ENCODE assay signal across 22 mouse cellular contexts in the genomic region with DNA sequence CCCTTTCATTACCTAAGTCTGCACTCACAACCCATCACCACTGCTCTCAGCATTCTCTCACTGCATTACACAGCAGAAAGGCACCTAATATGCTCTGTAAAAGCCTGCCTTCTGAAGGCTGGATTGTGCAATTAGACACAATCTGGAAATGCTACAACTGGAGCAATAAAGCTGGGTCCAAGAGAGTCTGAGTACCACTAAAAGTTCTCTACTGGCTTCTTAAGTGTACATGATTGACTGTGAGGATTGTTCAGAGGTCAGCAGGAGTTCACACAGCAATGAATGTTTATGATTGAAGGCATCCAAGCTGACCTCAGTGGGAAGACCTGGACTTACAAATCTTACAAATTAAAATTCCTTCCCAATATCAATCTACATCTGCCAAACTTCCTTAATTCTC.
"Had no signal": no experiment of that assay in that cellular context is flagged by ENCODE, and none has a peak within 500 bp of the region (broad histone marks: within the 10 kb centered on the region; RNA-seq: fewer than 3 reads in every experiment).

No protein-coding gene starts in this region.

- H3K36me3 ChIP-seq: liver, embryonic 15.5 days; lung, embryonic 15.5 days; midbrain, embryonic 10.5 days; midbrain, embryonic 12.5 days; neural tube, embryonic 12.5 days had no signal

- H3K4me1 ChIP-seq: liver, embryonic 15.5 days; lung, embryonic 15.5 days; midbrain, embryonic 10.5 days; midbrain, embryonic 12.5 days; neural tube, embryonic 12.5 days had no signal

- H3K9ac ChIP-seq: liver, embryonic 15.5 days; liver, postnatal 0 days; lung, embryonic 15.5 days; midbrain, embryonic 12.5 days; neural tube, embryonic 12.5 days had no signal

- H3K4me3 ChIP-seq: liver, embryonic 15.5 days; lung, embryonic 15.5 days; midbrain, embryonic 10.5 days; midbrain, embryonic 12.5 days; myocyte; neural tube, embryonic 12.5 days had no signal

- H3K9me3 ChIP-seq: liver, embryonic 15.5 days; lung, embryonic 15.5 days; midbrain, embryonic 10.5 days; midbrain, embryonic 12.5 days; neural tube, embryonic 12.5 days had no signal

- ATAC-seq: liver, postnatal 0 days; lung, postnatal 0 days; midbrain, embryonic 16.5 days had no signal

- H3K27ac ChIP-seq: liver, embryonic 15.5 days; lung, embryonic 15.5 days; macrophage; midbrain, embryonic 10.5 days; midbrain, embryonic 12.5 days; neural tube, embryonic 12.5 days had no signal

- DNase-seq: liver, postnatal 0 days; lung, adult 2 months; lung, postnatal 14 days; lung, postnatal 36 days; midbrain, embryonic 14.5 days; retina, postnatal 1 day; right cerebral cortex, adult 18-20 months; right cerebral cortex, postnatal 25 days; right cerebral cortex, postnatal 4 days; spleen, adult 18-20 months; thymus, adult 18-20 months; thymus, postnatal 14 days; thymus, postnatal 36 days had no signal

- H3K4me2 ChIP-seq: liver, embryonic 15.5 days; lung, embryonic 15.5 days; midbrain, embryonic 12.5 days; neural tube, embryonic 12.5 days had no signal

- H3K27me3 ChIP-seq: liver, embryonic 15.5 days; lung, embryonic 15.5 days; midbrain, embryonic 12.5 days; neural tube, embryonic 12.5 days had no signal
